Mouse (Mus musculus) layer of hippocampus, postnatal 25 days (tissue): ENCODE results near the gene Psma7. TPM values are rescaled to one million over a fixed set of nuclear protein-coding genes. Genes with fewer than 3 reads are reported as not detected.

Experiments
- DNase-seq, 2 experiments: peaks; one replicate each; pipeline ENCODE4 v3.0.0; 2022; ENCODE audit warnings: mixed read lengths in 2 of 2, low spot score in 1 of 2; ENCODE audit errors: extremely low spot score in 1 of 2
- total RNA-seq, 2 experiments: library from RNA; stranded (reverse); gene quantifications; 2 replicates each; pipeline ENCODE4 v1.2.3; 2021

Psma7 gene
- total RNA-seq, 2 experiments from 2014 or later = 181 to 185 TPM

DNA sequence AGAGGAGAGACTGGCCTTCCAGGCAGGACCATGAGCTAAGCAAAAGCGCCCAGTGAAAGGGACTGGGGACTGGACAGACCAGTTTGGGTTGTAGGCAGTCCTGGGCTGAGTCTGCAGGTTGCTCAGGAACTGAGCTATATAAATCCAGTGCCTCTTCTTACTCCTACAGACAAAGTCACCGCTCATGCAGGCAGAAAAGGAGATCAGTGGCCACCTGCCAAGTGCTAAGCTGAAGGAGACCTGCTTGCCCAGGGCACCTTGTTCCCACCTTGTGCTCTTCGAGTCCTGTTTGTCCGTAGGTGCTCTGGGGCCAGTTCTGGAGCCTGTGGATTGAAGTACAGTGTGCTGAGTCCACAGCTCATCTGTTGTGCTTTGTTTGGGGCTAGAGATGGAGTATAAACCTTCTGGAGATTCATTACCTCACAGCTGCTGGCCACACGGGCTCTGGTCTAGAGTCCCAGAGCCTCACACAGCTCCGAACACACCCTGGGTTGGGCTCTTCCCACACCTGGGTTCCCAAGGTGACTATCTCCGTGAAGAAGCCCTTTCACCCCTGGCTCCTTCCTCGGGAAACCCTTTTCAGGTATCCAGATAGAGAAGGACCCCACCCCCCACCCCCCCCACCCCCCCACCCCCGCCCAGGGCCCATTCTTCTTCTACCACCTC lies 35.7 kb downstream of the Psma7 start:
- DNase-seq = no peak

DNA sequence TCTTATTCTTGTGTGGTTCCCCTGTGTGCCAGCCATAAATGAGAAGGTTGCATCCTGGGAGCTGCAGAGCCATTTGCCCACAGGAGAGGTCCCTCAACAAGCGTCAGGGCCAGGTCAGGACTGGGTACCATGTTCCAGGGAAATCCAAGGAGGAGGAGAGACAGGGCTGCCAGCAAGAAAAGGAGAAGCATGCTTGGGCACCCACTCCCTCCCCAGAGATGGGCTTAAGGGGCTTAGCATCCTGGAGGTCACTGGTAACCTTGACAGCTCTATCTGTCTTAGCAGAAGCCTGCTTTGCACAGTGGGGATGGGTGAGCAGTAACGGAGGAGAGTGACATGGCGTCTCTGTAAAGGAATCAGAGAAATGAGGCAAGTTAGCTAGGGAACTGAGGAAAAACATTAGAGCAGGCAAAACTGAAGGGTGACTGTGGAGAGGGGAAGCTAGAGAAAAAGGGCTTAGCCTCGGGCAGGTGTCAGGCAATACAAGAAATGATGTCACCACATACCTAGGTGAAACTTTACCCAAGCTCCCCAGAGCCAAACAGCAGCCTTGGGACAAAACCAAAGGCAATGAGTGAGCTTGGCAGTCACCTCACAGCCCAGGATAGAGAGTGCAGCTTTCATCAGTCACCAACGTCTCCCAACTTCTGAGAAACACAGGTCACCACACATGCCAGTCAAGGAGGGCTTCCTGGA lies 36.4 kb downstream of the Psma7 start:
- DNase-seq = no peak

DNA sequence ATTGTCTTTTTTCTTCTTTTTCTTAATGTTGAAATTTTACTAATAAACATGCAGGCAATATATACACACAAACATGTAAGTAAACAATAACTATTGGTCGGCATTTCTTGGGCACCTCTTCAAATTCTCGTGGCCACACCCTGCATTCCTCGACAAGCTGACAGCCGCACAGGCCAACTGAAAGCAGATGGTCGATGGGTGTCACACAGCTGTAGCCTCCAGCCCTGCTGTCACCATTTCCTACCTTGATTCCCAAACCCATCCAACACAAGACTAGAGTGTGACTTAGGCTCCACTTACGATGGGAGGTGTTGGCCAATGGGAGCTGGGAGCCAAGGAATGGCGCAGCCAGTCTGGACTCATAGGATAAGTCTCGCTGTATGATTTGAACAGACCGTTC lies 40.6 kb downstream of the Psma7 start:
- DNase-seq = no peak

DNA sequence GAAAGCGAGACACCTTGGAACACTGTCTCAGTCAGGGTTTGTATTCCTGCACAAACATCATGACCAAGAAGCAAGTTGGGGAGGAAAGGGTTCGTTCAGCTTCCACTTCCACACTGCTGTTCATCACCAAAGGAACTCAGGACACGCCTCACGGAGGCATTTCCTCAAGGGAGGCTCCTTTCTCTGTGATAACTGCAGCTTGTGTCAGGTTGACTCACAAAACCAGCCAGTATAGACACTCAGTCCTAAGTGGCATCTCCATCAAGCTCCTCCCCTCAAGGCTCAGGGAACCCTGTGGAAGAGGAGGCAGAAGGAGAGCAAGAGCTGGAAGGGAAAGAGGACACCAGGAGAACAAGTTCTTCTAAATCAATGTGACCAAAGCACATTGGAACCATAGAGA lies 43.8 kb downstream of the Psma7 start:
- no peak for DNase-seq

DNA sequence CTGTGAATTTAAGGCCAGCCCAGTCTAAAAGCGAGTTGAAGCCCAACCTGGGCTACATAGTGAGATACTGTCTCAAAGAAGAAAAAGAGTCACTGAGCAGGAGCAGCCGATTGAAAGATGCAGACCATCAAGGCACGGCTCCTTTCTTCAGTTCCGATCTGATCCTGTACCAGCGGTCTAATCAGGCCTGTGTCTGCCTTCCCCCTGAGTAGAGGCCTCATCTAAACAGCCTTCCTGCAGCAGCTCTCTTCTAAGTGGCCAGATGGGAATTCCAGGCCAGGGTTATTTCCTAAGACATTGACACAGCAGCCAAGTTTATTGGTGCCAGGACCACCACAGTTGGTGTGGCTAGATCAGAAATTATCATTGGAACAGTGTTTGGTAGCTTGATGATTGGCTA lies 49.2 kb downstream of the Psma7 start:
- no peak for DNase-seq

DNA sequence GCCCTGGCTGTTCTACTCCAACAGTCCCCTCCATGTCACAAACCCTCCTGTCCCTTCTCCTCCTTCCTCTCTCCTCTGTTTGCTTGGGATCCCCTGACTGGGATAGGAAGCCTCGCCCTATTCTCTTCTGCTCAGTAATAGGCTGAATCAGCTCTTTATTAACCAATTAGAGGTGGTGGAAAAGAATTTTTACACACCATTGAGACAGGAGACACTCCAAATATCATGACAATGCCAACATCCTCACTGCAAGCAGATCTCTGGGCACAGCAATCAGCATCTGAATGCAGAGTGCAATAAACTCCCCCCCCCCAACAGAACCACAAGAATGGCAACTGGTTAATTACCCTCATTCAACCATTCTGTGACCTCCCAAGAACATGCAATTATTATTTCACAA lies 53.1 kb downstream of the Psma7 start:
- DNase-seq = no peak

DNA sequence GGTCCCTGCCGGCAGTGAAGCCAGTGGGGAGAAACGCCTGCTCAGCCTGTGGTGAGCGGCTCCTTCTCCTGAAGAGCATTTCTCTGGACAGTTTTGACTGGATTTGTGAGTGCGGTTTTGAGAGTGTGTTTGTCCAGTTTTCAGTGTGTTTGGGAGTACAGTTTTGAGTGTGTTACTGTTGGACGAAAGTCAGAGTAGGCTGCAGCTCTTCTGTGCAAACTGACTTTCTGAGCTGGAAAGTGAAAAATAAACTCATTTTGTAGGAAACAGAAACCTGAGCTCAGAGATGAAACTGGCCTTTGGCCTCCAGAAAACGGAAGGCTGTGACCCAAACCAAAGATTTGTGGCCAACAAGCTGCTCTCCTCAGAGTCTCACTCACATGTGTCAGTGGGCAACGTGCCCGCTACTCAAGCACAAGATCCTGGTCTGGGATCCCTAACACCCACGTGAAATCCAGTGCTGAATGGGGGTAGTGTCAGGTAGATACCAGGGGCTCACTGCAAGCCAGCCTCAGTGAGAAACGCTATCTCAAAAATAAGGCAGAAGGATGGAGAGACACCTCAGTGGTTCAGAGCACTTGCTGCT lies 55.7 kb downstream of the Psma7 start:
- no peak for DNase-seq

Other genes starting within 250 kb of the Psma7 start
- gene Taf4, start 65.8 kb downstream of the Psma7 start, total RNA-seq = 10 to 100 TPM; 19.4 to 21.0 TPM
- gene Lsm14b, start 17.4 kb downstream of the Psma7 start, total RNA-seq = 100 to 1,000 TPM; 101 to 108 TPM
- gene Ss18l1, start 76 bp upstream of the Psma7 start, total RNA-seq = 10 to 100 TPM; 37.7 to 43.3 TPM
- gene Mtg2, start 28.2 kb upstream of the Psma7 start, total RNA-seq = 10 to 100 TPM; 17.6 to 17.9 TPM
- 10 to 100 TPM; 45.3 to 50.7 TPM for gene Hrh3, start 62.1 kb upstream of the Psma7 start, total RNA-seq
- gene Osbpl2, start 76.9 kb upstream of the Psma7 start, total RNA-seq = 10 to 100 TPM; 46.6 to 47.0 TPM
- gene Adrm1, start 129.1 kb upstream of the Psma7 start, total RNA-seq = 100 to 1,000 TPM; 104 to 108 TPM
- 10 to 100 TPM in 1 of 2 experiments, 1 to 10 TPM in 1; 5.7 to 10.2 TPM for gene Lama5, start 183.4 kb upstream of the Psma7 start, total RNA-seq
- 100 to 1,000 TPM; 617 to 738 TPM for gene Rps21, start 214.9 kb upstream of the Psma7 start, total RNA-seq
- 10 to 100 TPM; 32.3 to 38.2 TPM for gene Cables2, start 231.1 kb upstream of the Psma7 start, total RNA-seq
- not detected for gene Rbbp8nl, start 247.4 kb upstream of the Psma7 start, total RNA-seq